Mouse (Mus musculus) liver, adult 2 months (tissue): ENCODE results near the gene Mafg.

ENCODE experiments used
- CTCF ChIP-seq: fragments of 200-500 bp; IDR thresholded peaks from 2 replicates; pipeline ENCODE4 v1.5.1; 2011; ENCODE audit warnings: low read depth, low read length, control low read depth
- POLR2A ChIP-seq: fragments of 200-500 bp; IDR thresholded peaks from 2 replicates; pipeline ENCODE4 v1.6.1; 2011; ENCODE audit warnings: low read length, control low read depth; ENCODE audit not compliant: insufficient read depth; ENCODE audit errors: extremely low read depth

GRCm38 (mm10) chr11:120654741-120655140 lies 21.3 kb upstream of the Mafg start:
- TF ChIP-seq POLR2A, result no peak
- no peak for TF ChIP-seq CTCF
